Mouse (Mus musculus): ENCODE data around the gene Hoxa11.

DNA sequence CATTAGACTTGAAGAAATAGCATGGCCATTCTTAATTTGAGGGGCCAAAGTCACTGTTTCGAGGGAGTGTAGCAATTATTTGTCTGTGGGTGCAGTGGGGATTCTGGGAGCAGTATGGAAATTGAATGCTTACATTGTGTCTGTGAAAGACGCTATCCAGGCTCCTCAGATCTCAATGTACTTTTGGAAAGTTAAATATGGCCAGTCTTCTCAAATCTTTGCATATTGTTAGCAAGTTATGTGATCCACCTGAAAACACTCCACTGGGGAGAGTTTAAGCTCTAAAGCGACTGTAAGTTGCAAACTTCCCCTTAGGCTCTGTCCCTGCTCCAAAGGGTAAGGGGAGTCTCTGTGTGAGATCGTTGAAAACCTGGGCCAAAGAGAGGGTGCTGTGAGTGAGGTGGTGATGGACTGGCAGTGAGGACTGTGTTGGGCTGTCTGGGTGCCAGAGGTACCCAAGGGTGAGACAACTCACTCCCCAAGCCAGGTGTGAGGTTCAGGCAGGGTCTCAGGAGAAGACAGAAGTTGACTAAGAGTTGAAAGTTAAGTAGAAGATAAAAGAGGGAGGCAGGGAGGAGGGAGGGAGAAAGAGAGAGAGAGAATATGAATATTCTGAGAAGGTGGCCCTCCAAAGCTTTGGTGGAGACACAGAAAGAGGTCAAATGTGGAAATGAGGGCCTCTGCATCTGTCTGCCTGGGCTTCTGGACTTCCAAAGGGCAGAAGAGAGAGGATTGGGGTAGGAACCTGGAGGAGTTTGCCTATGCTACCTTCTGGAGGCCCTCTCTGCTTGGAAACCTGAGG, 38.5 kb downstream of the Hoxa11 start:
- TF ChIP-seq POLR2A (IDR thresholded peaks at IDR 0.05; ENCODE audit: borderline replicate concordance, low read depth, low read length) = no peak
- TF ChIP-seq CTCF (IDR thresholded peaks at IDR 0.05; ENCODE audit: low read depth, low read length) = no peak
